In genomic region chr7:120901701-120902100, GRCm38 (mm10) we compare ENCODE assay signal across 17 mouse cellular contexts. TPM values are rescaled to one million over a fixed set of nuclear protein-coding genes. Genes with fewer than 3 reads are reported as not detected.
DNase-seq lines count a peak whose midpoint lies in the region; ATAC-seq and TF ChIP-seq lines count a peak whose summit lies in the region.
"Had no signal": no experiment of that assay in that cellular context is flagged by ENCODE, and none has a peak within 500 bp of the region (broad histone marks: within the 10 kb centered on the region; RNA-seq: fewer than 3 reads in every experiment).

No protein-coding gene starts in this region.

- ATAC-seq in lung, postnatal 0 days, result no peak
- ATAC-seq in granulocyte monocyte progenitor cell, adult 5-6 weeks (replicated peaks; ENCODE audit: poor library complexity, severe bottlenecking), result peak; percentile 79
- no peak for ATAC-seq in forebrain, embryonic 15.5 days (replicated peaks)
- ATAC-seq: forebrain, embryonic 13.5 days; intestine, embryonic 16.5 days had no signal

- TF ChIP-seq POLR2A in bone marrow macrophage, adult 2 months (IDR thresholded peaks at IDR 0.05; ENCODE audit: borderline replicate concordance, low read depth, low read length), result no peak

- no peak for TF ChIP-seq EP300 in lung, postnatal 0 days (IDR thresholded peaks at IDR 0.05)

- no peak overlapping the region for H3K4me2 ChIP-seq in lung, postnatal 0 days (replicated peaks; ENCODE audit: low read depth, low read length)
- H3K4me2 ChIP-seq in forebrain, embryonic 15.5 days (replicated peaks), result no peak overlapping the region
- H3K4me2 ChIP-seq: embryonic facial prominence, embryonic 15.5 days; forebrain, embryonic 13.5 days; limb, embryonic 13.5 days; lung, embryonic 15.5 days had no signal

- WGBS in lung, postnatal 0 days, result 58% methylated on average over 8 of the region's 8 CpGs
- 56% methylated on average over 8 of the region's 8 CpGs for WGBS in forebrain, embryonic 15.5 days

- no peak overlapping the region for H3K4me3 ChIP-seq in lung, postnatal 0 days (ENCODE audit: low read depth, low read length)
- H3K4me3 ChIP-seq in bone marrow macrophage, adult 2 months (ENCODE audit: insufficient read depth, low read length), result 0 out of 2 replicates have a peak overlapping the region, but pooled peaks have one; percentile 10
- no peak overlapping the region for H3K4me3 ChIP-seq in forebrain, embryonic 15.5 days
- H3K4me3 ChIP-seq: embryonic facial prominence, embryonic 15.5 days; forebrain, embryonic 13.5 days; heart, adult 2 months; limb, embryonic 13.5 days; lung, embryonic 15.5 days had no signal

- no peak for TF ChIP-seq CTCF in lung, postnatal 0 days (IDR thresholded peaks at IDR 0.05)
- TF ChIP-seq CTCF in bone marrow macrophage, adult 2 months (IDR thresholded peaks at IDR 0.05; ENCODE audit: low read depth, low read length), result no peak

- H3K27me3 ChIP-seq in lung, postnatal 0 days (replicated peaks; ENCODE audit: insufficient read depth, low read length), result no peaks in the 10 kb centered on the region
- H3K27me3 ChIP-seq in forebrain, embryonic 15.5 days, result no peaks in the 10 kb centered on the region
- H3K27me3 ChIP-seq: embryonic facial prominence, embryonic 15.5 days; forebrain, embryonic 13.5 days; limb, embryonic 13.5 days; lung, embryonic 15.5 days had no signal

- peaks cover 21% of the 10 kb centered on the region for H3K36me3 ChIP-seq in lung, postnatal 0 days (ENCODE audit: insufficient read depth, low read length)
- H3K36me3 ChIP-seq in forebrain, embryonic 15.5 days, result peaks cover 26% of the 10 kb centered on the region; the same call in 1 of the 2 replicates

- H3K9me3 ChIP-seq in lung, postnatal 0 days (ENCODE audit: low read length), result no peaks in the 10 kb centered on the region
- no peaks in the 10 kb centered on the region for H3K9me3 ChIP-seq in forebrain, embryonic 15.5 days
- H3K9me3 ChIP-seq: embryonic facial prominence, embryonic 15.5 days; forebrain, embryonic 13.5 days; limb, embryonic 13.5 days; lung, embryonic 15.5 days had no signal

- H3K27ac ChIP-seq in lung, postnatal 0 days (ENCODE audit: low read length), result no peak overlapping the region
- peak overlapping the region; percentile 36 for H3K27ac ChIP-seq in bone marrow macrophage, adult 2 months (ENCODE audit: insufficient read depth, low read depth, low read length)
- H3K27ac ChIP-seq in forebrain, embryonic 15.5 days (replicated peaks), result no peak overlapping the region
- H3K27ac ChIP-seq: embryonic facial prominence, embryonic 15.5 days; forebrain, embryonic 13.5 days; heart, adult 2 months; limb, embryonic 13.5 days; lung, embryonic 15.5 days had no signal

- peak; percentile 9 for DNase-seq in lung, postnatal 10 days
- no peak for DNase-seq in lung, postnatal 0 days (ENCODE audit: low spot score)
- peak; percentile 23 for DNase-seq in retina, embryonic 14.5 days (ENCODE audit: low spot score)
- no peak for DNase-seq in B cell, adult 2 months
- DNase-seq: adrenal gland, adult 2 months; cerebellum, postnatal 25 days; heart, adult 2 months; kidney, postnatal 4 days; right cerebral cortex, postnatal 14 days had no signal

- H3K4me1 ChIP-seq in lung, postnatal 0 days (ENCODE audit: insufficient read depth, low read depth, low read length), result no peaks in the 10 kb centered on the region
- H3K4me1 ChIP-seq in bone marrow macrophage, adult 2 months (ENCODE audit: control insufficient read depth, insufficient read depth, low read length), result peaks cover 11% of the 10 kb centered on the region
- no peaks in the 10 kb centered on the region for H3K4me1 ChIP-seq in forebrain, embryonic 15.5 days
- H3K4me1 ChIP-seq: embryonic facial prominence, embryonic 15.5 days; forebrain, embryonic 13.5 days; lung, embryonic 15.5 days had no signal

- no peak overlapping the region for H3K9ac ChIP-seq in lung, postnatal 0 days (replicated peaks; ENCODE audit: low read depth)
- no peak overlapping the region for H3K9ac ChIP-seq in forebrain, embryonic 15.5 days (replicated peaks)
- H3K9ac ChIP-seq: embryonic facial prominence, embryonic 15.5 days; forebrain, embryonic 13.5 days; limb, embryonic 13.5 days; lung, embryonic 15.5 days had no signal

RNA-seq across cellular contexts. Expression of gene Polr3e, which starts 15.8 kb away (rescaled TPM):
- polyA plus RNA-seq in lung, postnatal 0 days (2015; fragmentation: Nextera tagmentation; extraction: Ambion mirVana), result 14.4 and 14.6 TPM in 2 replicates
- polyA plus RNA-seq in bone marrow macrophage, adult 2 months (2012; ENCODE audit: insufficient read depth, insufficient read length, missing spikeins), result 9.2 and 9.3 TPM in 2 replicates
- total RNA-seq in granulocyte monocyte progenitor cell, adult 5-6 weeks (2014; fragmentation: Nextera tagmentation), result 24.5 and 25.8 TPM in 2 replicates
- total RNA-seq in granulocyte monocyte progenitor cell, adult 5-6 weeks (2017), result 33.5 and 37.1 TPM in 2 replicates
- polyA plus RNA-seq in forebrain, embryonic 15.5 days (2015; fragmentation: Nextera tagmentation; extraction: Ambion mirVana), result 31.6 and 31.9 TPM in 2 replicates

RNA-seq across cellular contexts. Expression of gene Eef2k, which starts 59.1 kb away (rescaled TPM):
- polyA plus RNA-seq in lung, postnatal 0 days (2015; fragmentation: Nextera tagmentation; extraction: Ambion mirVana), result 16.0 and 16.8 TPM in 2 replicates
- polyA plus RNA-seq in bone marrow macrophage, adult 2 months (2012; ENCODE audit: insufficient read depth, insufficient read length, missing spikeins), result 10.4 and 15.1 TPM in 2 replicates
- total RNA-seq in granulocyte monocyte progenitor cell, adult 5-6 weeks (2014; fragmentation: Nextera tagmentation), result 49.3 and 60.6 TPM in 2 replicates
- 65.4 and 80.5 TPM in 2 replicates for total RNA-seq in granulocyte monocyte progenitor cell, adult 5-6 weeks (2017)
- 33.7 and 35.1 TPM in 2 replicates for polyA plus RNA-seq in forebrain, embryonic 15.5 days (2015; fragmentation: Nextera tagmentation; extraction: Ambion mirVana)

Comparison
In these comparisons a context has a peak if more than half of its experiments do, and no peak if none do; other contexts are left out.
1. DNase-seq: peak in lung, postnatal 10 days (single experiment) and retina, embryonic 14.5 days (single experiment); none in lung, postnatal 0 days (single experiment) and B cell, adult 2 months (0 of 2).